Mouse (Mus musculus) liver, adult 2 months (tissue): ENCODE results near the gene Ganab. TPM values are rescaled to one million over a fixed set of nuclear protein-coding genes. Genes with fewer than 3 reads are reported as not detected.

Experiments
- DNase-seq: peaks from one replicate; pipeline ENCODE4 v3.0.0-alpha.2; 2011; ENCODE audit warnings: low read depth, low spot score; ENCODE audit errors: extremely low read depth
- H3K27ac ChIP-seq: fragments of 200-500 bp; replicated peaks from 2 replicates; pipeline ENCODE4 v1.5.1; 2012; ENCODE audit warnings: low read depth, mild to moderate bottlenecking, control low read depth, inconsistent platforms, low read length; ENCODE audit not compliant: insufficient read depth
- H3K27me3 ChIP-seq: fragments of 200-500 bp; 2 replicates; pipeline ENCODE4 v1.6.1; 2012; ENCODE audit warnings: mild to moderate bottlenecking, moderate library complexity, low read length, inconsistent platforms; ENCODE audit not compliant: control insufficient read depth, insufficient read depth
- H3K36me3 ChIP-seq: fragments of 200-500 bp; 2 replicates; pipeline ENCODE4 v1.6.1; 2012; ENCODE audit warnings: low read length, inconsistent platforms; ENCODE audit not compliant: control insufficient read depth, insufficient read depth
- H3K4me1 ChIP-seq: fragments of 200-500 bp; 2 replicates; pipeline ENCODE4 v1.6.1; 2011; ENCODE audit warnings: low read length; ENCODE audit not compliant: control insufficient read depth, insufficient read depth
- H3K4me3 ChIP-seq: fragments of 200-500 bp; 2 replicates; pipeline ENCODE4 v1.5.1; 2011; ENCODE audit warnings: low read depth, mild to moderate bottlenecking, control low read depth, low read length, moderate library complexity; ENCODE audit not compliant: insufficient read depth
- H3K79me2 ChIP-seq: fragments of 200-500 bp; 2 replicates; pipeline ENCODE4 v1.6.1; 2012; ENCODE audit warnings: inconsistent platforms, mild to moderate bottlenecking, low read length, moderate library complexity; ENCODE audit not compliant: control insufficient read depth, insufficient read depth
- H3K9ac ChIP-seq: fragments of 200-500 bp; 2 replicates; pipeline ENCODE4 v1.6.1; 2012; ENCODE audit warnings: low read depth, mild to moderate bottlenecking, control low read depth, inconsistent platforms, low read length
- CTCF ChIP-seq: fragments of 200-500 bp; IDR thresholded peaks from 2 replicates; pipeline ENCODE4 v1.5.1; 2011; ENCODE audit warnings: low read depth, low read length, control low read depth
- POLR2A ChIP-seq: fragments of 200-500 bp; IDR thresholded peaks from 2 replicates; pipeline ENCODE4 v1.6.1; 2011; ENCODE audit warnings: low read length, control low read depth; ENCODE audit not compliant: insufficient read depth; ENCODE audit errors: extremely low read depth
- WGBS: fragments of 180-500 bp; shearing (Covaris S2); methylation state at CpG from one replicate; pipeline ENCODE4 v1.1.7; 2018; 5-methylcytosine and 5-hydroxymethylcytosine counted together
- polyA plus RNA-seq: library from polyadenylated mRNA; depleted of rRNA; stranded (reverse); fragments of >200 nt; gene quantifications from 2 replicates; pipeline ENCODE4 v1.2.3, GENCODE M21; 2012; rRNA removed
- total RNA-seq: library from RNA; depleted of rRNA; stranded (reverse); fragments of >200 nt; gene quantifications from 2 replicates; pipeline ENCODE4 v1.2.3, GENCODE M21; 2014; rRNA removed

Ganab gene
- total and polyA plus RNA-seq, 2 experiments = 111 to 140 TPM

- no peak for TF ChIP-seq CTCF
- TF ChIP-seq POLR2A = no peak
These were observed 64.4 kb downstream of the Ganab start for GRCm38 (mm10) chr19:8962256-8962655.

GRCm38 (mm10) chr19:8965075-8965474, 67.2 kb downstream of the Ganab start:
- WGBS = 89% methylated on average over 11 of the region's 11 CpGs
- Histone ChIP-seq H3K9ac (no peak overlapping the region), H3K27ac (no peak overlapping the region), H3K79me2 (peaks cover 8% of the 10 kb centered on the region; the same call in 1 of the 2 replicates), H3K4me3 (no peak overlapping the region), H3K36me3 (peaks cover 38% of the 10 kb centered on the region), H3K27me3 (no peaks in the 10 kb centered on the region), H3K4me1 (peaks cover 11% of the 10 kb centered on the region)
- DNase-seq = no peak
- TF ChIP-seq POLR2A (no peak), CTCF (no peak)

More at GRCm38 (mm10) chr19:8962256-8962655, 64.4 kb downstream of the Ganab start:
- H3K4me3 ChIP-seq = no peak overlapping the region
- no peaks in the 10 kb centered on the region for H3K27me3 ChIP-seq
- H3K9ac ChIP-seq = no peak overlapping the region
- H3K4me1 ChIP-seq = peaks cover 7% of the 10 kb centered on the region
- H3K79me2 ChIP-seq = peaks cover under 1% of the 10 kb centered on the region; the same call in 1 of the 2 replicates
- DNase-seq = no peak
- H3K36me3 ChIP-seq = peaks cover 45% of the 10 kb centered on the region
- WGBS = 69% methylated on average over 2 of the region's 2 CpGs
- no peak overlapping the region for H3K27ac ChIP-seq

GRCm38 (mm10) chr19:8965771-8966170, 67.9 kb downstream of the Ganab start:
- Histone ChIP-seq H3K4me3 (peak overlapping the region; percentile 63; the same call in 1 of the 2 replicates), H3K4me1 (peaks cover 11% of the 10 kb centered on the region), H3K79me2 (peaks cover 8% of the 10 kb centered on the region; the same call in 1 of the 2 replicates), H3K36me3 (peaks cover 40% of the 10 kb centered on the region), H3K9ac (peak overlapping the region; percentile 54), H3K27ac (peak overlapping the region; percentile 78), H3K27me3 (no peaks in the 10 kb centered on the region)
- 45% methylated on average over 8 of the region's 8 CpGs for WGBS
- DNase-seq = no peak
- TF ChIP-seq CTCF = no peak
- TF ChIP-seq POLR2A = no peak

- peaks cover 8% of the 10 kb centered on the region; the same call in 1 of the 2 replicates for H3K79me2 ChIP-seq
- H3K27me3 ChIP-seq = no peaks in the 10 kb centered on the region
- DNase-seq = peak; percentile 71
- H3K36me3 ChIP-seq = peaks cover 43% of the 10 kb centered on the region
- 7% methylated on average over 5 of the region's 5 CpGs for WGBS
- H3K9ac ChIP-seq = peak overlapping the region; percentile 74
- TF ChIP-seq CTCF (no peak), POLR2A (no peak)
- peaks cover 11% of the 10 kb centered on the region for H3K4me1 ChIP-seq
- H3K27ac ChIP-seq = peak overlapping the region; percentile 78
- H3K4me3 ChIP-seq = peak overlapping the region; percentile 63
These were observed 68.3 kb downstream of the Ganab start for GRCm38 (mm10) chr19:8966198-8966589.

Other genes with a start within 250 kb of the Ganab start
Only the 30 nearest of the 33 such genes appear.
- gene Slc3a2, start 174.7 kb upstream of the Ganab start, total RNA-seq = 30.2 and 37.6 TPM in 2 replicates
- 62.9 and 71.6 TPM in 2 replicates for gene Slc3a2, start 174.7 kb upstream of the Ganab start, polyA plus RNA-seq
- 12.5 and 16.6 TPM in 2 replicates for gene Wdr74, start 162.2 kb upstream of the Ganab start, total RNA-seq
- gene Wdr74, start 162.2 kb upstream of the Ganab start, polyA plus RNA-seq = 23.8 and 28.9 TPM in 2 replicates
- 0.83 TPM in 1 of 2 replicates, not detected in the other for gene 1700092M07Rik, start 157.4 kb upstream of the Ganab start, total RNA-seq
- gene 1700092M07Rik, start 157.4 kb upstream of the Ganab start, polyA plus RNA-seq = not detected in 2 replicates
- 43.5 and 46.8 TPM in 2 replicates for gene Stx5a, start 156.7 kb upstream of the Ganab start, total RNA-seq
- gene Stx5a, start 156.7 kb upstream of the Ganab start, polyA plus RNA-seq = 42.0 and 62.1 TPM in 2 replicates
- gene Nxf1, start 141.0 kb upstream of the Ganab start, total RNA-seq = 16.2 and 22.3 TPM in 2 replicates
- gene Nxf1, start 141.0 kb upstream of the Ganab start, polyA plus RNA-seq = 27.3 and 43.1 TPM in 2 replicates
- gene Tmem223, start 127.1 kb upstream of the Ganab start, total RNA-seq = 50.3 and 66.9 TPM in 2 replicates
- 93.1 and 122 TPM in 2 replicates for gene Tmem223, start 127.1 kb upstream of the Ganab start, polyA plus RNA-seq
- 28.4 and 29.8 TPM in 2 replicates for gene Tmem179b, start 123.6 kb upstream of the Ganab start, total RNA-seq
- gene Tmem179b, start 123.6 kb upstream of the Ganab start, polyA plus RNA-seq = 68.8 and 85.1 TPM in 2 replicates
- gene Taf6l, start 111.7 kb upstream of the Ganab start, total RNA-seq = 4.7 and 5.2 TPM in 2 replicates
- 5.1 and 5.3 TPM in 2 replicates for gene Taf6l, start 111.7 kb upstream of the Ganab start, polyA plus RNA-seq
- gene Polr2g, start 99.5 kb upstream of the Ganab start, total RNA-seq = 25.2 and 26.6 TPM in 2 replicates
- 12.9 and 13.2 TPM in 2 replicates for gene Polr2g, start 99.5 kb upstream of the Ganab start, polyA plus RNA-seq
- 0.20 and 0.37 TPM in 2 replicates for gene Zbtb3, start 95.5 kb upstream of the Ganab start, total RNA-seq
- gene Zbtb3, start 95.5 kb upstream of the Ganab start, polyA plus RNA-seq = 0.31 and 0.43 TPM in 2 replicates
- gene Ttc9c, start 78.7 kb upstream of the Ganab start, total RNA-seq = 15.6 and 18.5 TPM in 2 replicates
- 8.1 and 8.3 TPM in 2 replicates for gene Ttc9c, start 78.7 kb upstream of the Ganab start, polyA plus RNA-seq
- gene Hnrnpul2, start 78.1 kb upstream of the Ganab start, total RNA-seq = 19.5 and 19.6 TPM in 2 replicates
- gene Hnrnpul2, start 78.1 kb upstream of the Ganab start, polyA plus RNA-seq = 11.2 and 11.6 TPM in 2 replicates
- 6.1 and 8.2 TPM in 2 replicates for gene AC129217.1, start 68.3 kb upstream of the Ganab start, total RNA-seq
- 1.7 TPM in 1 of 2 replicates, not detected in the other for gene AC129217.1, start 68.3 kb upstream of the Ganab start, polyA plus RNA-seq
- 27.7 and 30.5 TPM in 2 replicates for gene Bscl2, start 60.6 kb upstream of the Ganab start, total RNA-seq
- 131 and 137 TPM in 2 replicates for gene Bscl2, start 60.6 kb upstream of the Ganab start, polyA plus RNA-seq
- gene Gng3, start 58.9 kb upstream of the Ganab start, total RNA-seq = not detected in 2 replicates
- 0.05 TPM in 1 of 2 replicates, not detected in the other for gene Gng3, start 58.9 kb upstream of the Ganab start, polyA plus RNA-seq
- 0.07 and 0.09 TPM in 2 replicates for gene Lrrn4cl, start 47.3 kb upstream of the Ganab start, total RNA-seq
- gene Lrrn4cl, start 47.3 kb upstream of the Ganab start, polyA plus RNA-seq = 0.06 and 0.07 TPM in 2 replicates
- gene Ubxn1, start 26.6 kb upstream of the Ganab start, total RNA-seq = 82.7 and 88.4 TPM in 2 replicates
- gene Ubxn1, start 26.6 kb upstream of the Ganab start, polyA plus RNA-seq = 128 and 133 TPM in 2 replicates
- 21.3 and 27.7 TPM in 2 replicates for gene Uqcc3, start 17.1 kb upstream of the Ganab start, total RNA-seq
- 32.6 and 38.8 TPM in 2 replicates for gene Uqcc3, start 17.1 kb upstream of the Ganab start, polyA plus RNA-seq
- 2.5 and 3.4 TPM in 2 replicates for gene Lbhd1, start 14.3 kb upstream of the Ganab start, total RNA-seq
- gene Lbhd1, start 14.3 kb upstream of the Ganab start, polyA plus RNA-seq = 1.2 and 1.3 TPM in 2 replicates
- gene Gm49403, start 14.1 kb upstream of the Ganab start, total RNA-seq = not detected in 2 replicates
- not detected in 2 replicates for gene Gm49403, start 14.1 kb upstream of the Ganab start, polyA plus RNA-seq
- gene 1810009A15Rik, start 9.2 kb upstream of the Ganab start, total RNA-seq = 23.5 and 34.0 TPM in 2 replicates
- gene 1810009A15Rik, start 9.2 kb upstream of the Ganab start, polyA plus RNA-seq = 10.8 and 13.6 TPM in 2 replicates
- gene Gm49416, start 9.1 kb upstream of the Ganab start, total RNA-seq = 3.4 TPM in 1 of 2 replicates, not detected in the other
- 1.1 TPM in 1 of 2 replicates, not detected in the other for gene Gm49416, start 9.1 kb upstream of the Ganab start, polyA plus RNA-seq
- 3.8 and 5.6 TPM in 2 replicates for gene Ints5, start 5.1 kb upstream of the Ganab start, total RNA-seq
- gene Ints5, start 5.1 kb upstream of the Ganab start, polyA plus RNA-seq = 13.2 and 15.9 TPM in 2 replicates
- gene B3gat3, start 22.3 kb downstream of the Ganab start, total RNA-seq = 16.8 and 22.6 TPM in 2 replicates
- gene B3gat3, start 22.3 kb downstream of the Ganab start, polyA plus RNA-seq = 88.7 and 101 TPM in 2 replicates
- 1.7 and 2.3 TPM in 2 replicates for gene Rom1, start 31.3 kb downstream of the Ganab start, total RNA-seq
- gene Rom1, start 31.3 kb downstream of the Ganab start, polyA plus RNA-seq = 5.0 and 7.8 TPM in 2 replicates
- 7.4 and 7.9 TPM in 2 replicates for gene Eml3, start 31.5 kb downstream of the Ganab start, total RNA-seq
- gene Eml3, start 31.5 kb downstream of the Ganab start, polyA plus RNA-seq = 20.2 and 26.2 TPM in 2 replicates
- 25.6 and 27.1 TPM in 2 replicates for gene Mta2, start 43.8 kb downstream of the Ganab start, total RNA-seq
- 11.2 and 12.1 TPM in 2 replicates for gene Mta2, start 43.8 kb downstream of the Ganab start, polyA plus RNA-seq
- 6.0 and 6.2 TPM in 2 replicates for gene Tut1, start 55.8 kb downstream of the Ganab start, total RNA-seq
- 9.6 and 14.6 TPM in 2 replicates for gene Tut1, start 55.8 kb downstream of the Ganab start, polyA plus RNA-seq
- 101 and 117 TPM in 2 replicates for gene Eef1g, start 69.0 kb downstream of the Ganab start, total RNA-seq
- gene Eef1g, start 69.0 kb downstream of the Ganab start, polyA plus RNA-seq = 99.1 and 107 TPM in 2 replicates
- gene Ahnak, start 91.2 kb downstream of the Ganab start, total RNA-seq = 10.3 and 10.9 TPM in 2 replicates
- gene Ahnak, start 91.2 kb downstream of the Ganab start, polyA plus RNA-seq = 0.90 and 1.2 TPM in 2 replicates